Mouse (Mus musculus) midbrain, embryonic 15.5 days (tissue): ENCODE results near the gene Sv2b. TPM values are rescaled to one million over a fixed set of nuclear protein-coding genes. Genes with fewer than 3 reads are reported as not detected.
"Not testable (repeated sequence)": the region's sequence is repeated elsewhere in the genome, so short reads cannot be mapped to it uniquely, and the experiment has no call there.

ENCODE experiments used
- ATAC-seq: fragments of 200-750 bp; cut with Nextera tagmentation; replicated peaks from 2 replicates; pipeline ENCODE4 v1.8.0; 2017; ENCODE audit warnings: moderate TSS enrichment
- H3K27ac ChIP-seq: fragments of 300-500 bp; sonication (generic); 2 replicates; pipeline ENCODE4 v1.5.1; 2015; ENCODE audit warnings: mild to moderate bottlenecking, inconsistent platforms
- H3K27me3 ChIP-seq: fragments of 300-500 bp; sonication (generic); replicated peaks from 2 replicates; pipeline ENCODE4 v1.6.1; 2015; ENCODE audit warnings: inconsistent platforms
- H3K36me3 ChIP-seq: fragments of 300-500 bp; sonication (generic); replicated peaks from 2 replicates; pipeline ENCODE4 v1.6.1; 2015; ENCODE audit warnings: inconsistent platforms
- H3K4me1 ChIP-seq: fragments of 300-500 bp; sonication (generic); 2 replicates; pipeline ENCODE4 v1.6.1; 2015; ENCODE audit warnings: inconsistent platforms
- H3K4me2 ChIP-seq: fragments of 300-500 bp; sonication (generic); 2 replicates; pipeline ENCODE4 v1.6.1; 2015; ENCODE audit warnings: inconsistent platforms, mild to moderate bottlenecking, moderate library complexity
- H3K4me3 ChIP-seq: fragments of 300-500 bp; sonication (generic); 2 replicates; pipeline ENCODE4 v1.5.1; 2015; ENCODE audit warnings: mild to moderate bottlenecking, inconsistent platforms
- H3K9ac ChIP-seq: fragments of 300-500 bp; sonication (generic); 2 replicates; pipeline ENCODE4 v1.6.1; 2015; ENCODE audit warnings: mild to moderate bottlenecking, inconsistent platforms
- H3K9me3 ChIP-seq: fragments of 300-500 bp; sonication (generic); 2 replicates; pipeline ENCODE4 v1.6.1; 2016; ENCODE audit warnings: inconsistent platforms
- WGBS: fragments of 180-500 bp; shearing (Covaris S2); methylation state at CpG from one replicate; pipeline ENCODE4 v1.1.7; 2015; ENCODE audit warnings: mixed read lengths; 5-methylcytosine and 5-hydroxymethylcytosine counted together
- polyA plus RNA-seq: library from polyadenylated mRNA; unstranded; fragments of >200 nt; fragmentation: Nextera tagmentation; extraction: Ambion mirVana; gene quantifications from 2 replicates; pipeline ENCODE4 v1.2.1, GENCODE M21; 2015

The Sv2b gene
- 6.5 and 7.1 TPM in 2 replicates for polyA plus RNA-seq

GRCm38 (mm10) chr7:75308457-75309312 lies at the start of gene Sv2b:
Gene Sv2b, minus strand, starts transcription at chr7:75309262.
- H3K27me3 ChIP-seq = peaks cover 28% of the 10 kb centered on the region
- peaks cover 19% of the 10 kb centered on the region for H3K4me1 ChIP-seq
- peak within 1 kb of the TSS; percentile 75 for H3K4me2 ChIP-seq
- H3K9me3 ChIP-seq = no peaks in the 10 kb centered on the region
- peak within 1 kb of the TSS; percentile 43 for H3K4me3 ChIP-seq
- ATAC-seq = peak; percentile 76
- H3K27ac ChIP-seq = no peak within 1 kb of the TSS
- WGBS = under 1% methylated on average over 46 of the region's 46 CpGs
- H3K9ac ChIP-seq = peak within 1 kb of the TSS; percentile 51
- H3K36me3 ChIP-seq = no peaks in the 10 kb centered on the region

GRCm38 (mm10) chr7:75358284-75358851 lies 49.3 kb upstream of the Sv2b start:
- H3K4me2 ChIP-seq = no peak overlapping the region
- 46% methylated on average over 4 of the region's 4 CpGs for WGBS
- H3K4me3 ChIP-seq = no peak overlapping the region
- H3K27ac ChIP-seq = no peak overlapping the region
- H3K36me3 ChIP-seq = no peaks in the 10 kb centered on the region
- peaks cover 3% of the 10 kb centered on the region; the same call in 1 of the 2 replicates for H3K4me1 ChIP-seq
- no peak overlapping the region for H3K9ac ChIP-seq
- no peaks in the 10 kb centered on the region for H3K27me3 ChIP-seq
- ATAC-seq = no peak
- H3K9me3 ChIP-seq = no peaks in the 10 kb centered on the region

- ATAC-seq = no peak
- H3K4me1 ChIP-seq = peaks cover 3% of the 10 kb centered on the region; the same call in 1 of the 2 replicates
- no peak overlapping the region for H3K4me3 ChIP-seq
- no peak overlapping the region for H3K27ac ChIP-seq
- WGBS = 83% methylated on average over 2 of the region's 2 CpGs
- H3K36me3 ChIP-seq = no peaks in the 10 kb centered on the region
- no peaks in the 10 kb centered on the region for H3K9me3 ChIP-seq
- no peak overlapping the region for H3K4me2 ChIP-seq
- H3K27me3 ChIP-seq = no peaks in the 10 kb centered on the region
- no peak overlapping the region for H3K9ac ChIP-seq
Measured at GRCm38 (mm10) chr7:75355521-75355920, 46.5 kb upstream of the Sv2b start.

GRCm38 (mm10) chr7:75352777-75353374 lies 43.8 kb upstream of the Sv2b start:
- H3K4me2 ChIP-seq = no peak overlapping the region
- no peaks in the 10 kb centered on the region for H3K4me1 ChIP-seq
- ATAC-seq = no peak
- H3K27ac ChIP-seq = no peak overlapping the region
- no peaks in the 10 kb centered on the region for H3K36me3 ChIP-seq
- no peak overlapping the region for H3K4me3 ChIP-seq
- no peaks in the 10 kb centered on the region for H3K9me3 ChIP-seq
- no peak overlapping the region for H3K9ac ChIP-seq
- no peaks in the 10 kb centered on the region for H3K27me3 ChIP-seq
- WGBS = 56% methylated on average over 1 of the region's 1 CpGs

GRCm38 (mm10) chr7:75350172-75350571 lies 41.1 kb upstream of the Sv2b start:
- H3K4me2 ChIP-seq = no peak overlapping the region
- no peaks in the 10 kb centered on the region for H3K9me3 ChIP-seq
- no peak overlapping the region for H3K27ac ChIP-seq
- 69% methylated on average over 2 of the region's 2 CpGs for WGBS
- H3K4me1 ChIP-seq = no peaks in the 10 kb centered on the region
- ATAC-seq = no peak
- H3K4me3 ChIP-seq = no peak overlapping the region
- H3K36me3 ChIP-seq = no peaks in the 10 kb centered on the region
- H3K27me3 ChIP-seq = no peaks in the 10 kb centered on the region
- no peak overlapping the region for H3K9ac ChIP-seq

GRCm38 (mm10) chr7:75332311-75332710 lies 23.2 kb upstream of the Sv2b start:
- H3K27me3 ChIP-seq = no peaks in the 10 kb centered on the region
- no peak for ATAC-seq
- H3K36me3 ChIP-seq = no peaks in the 10 kb centered on the region
- H3K27ac ChIP-seq = no peak overlapping the region
- no peaks in the 10 kb centered on the region for H3K9me3 ChIP-seq
- WGBS = 32% methylated on average over 3 of the region's 3 CpGs
- no peak overlapping the region for H3K9ac ChIP-seq
- no peak overlapping the region for H3K4me3 ChIP-seq
- peaks cover 12% of the 10 kb centered on the region for H3K4me1 ChIP-seq
- H3K4me2 ChIP-seq = no peak overlapping the region

- H3K4me1 ChIP-seq = peaks cover 12% of the 10 kb centered on the region
- 54% methylated on average over 3 of the region's 3 CpGs for WGBS
- H3K27ac ChIP-seq = peak overlapping the region; percentile 18; the same call in 1 of the 2 replicates
- H3K27me3 ChIP-seq = no peaks in the 10 kb centered on the region
- H3K9me3 ChIP-seq = no peaks in the 10 kb centered on the region
- H3K36me3 ChIP-seq = no peaks in the 10 kb centered on the region
- H3K4me2 ChIP-seq = no peak overlapping the region
- H3K9ac ChIP-seq = no peak overlapping the region
- no peak overlapping the region for H3K4me3 ChIP-seq
- ATAC-seq = no peak
Measured at GRCm38 (mm10) chr7:75329740-75330142, 20.7 kb upstream of the Sv2b start.

- no peak overlapping the region for H3K4me3 ChIP-seq
- H3K36me3 ChIP-seq = no peaks in the 10 kb centered on the region
- H3K9me3 ChIP-seq = no peaks in the 10 kb centered on the region
- H3K4me2 ChIP-seq = no peak overlapping the region
- no peaks in the 10 kb centered on the region for H3K27me3 ChIP-seq
- H3K4me1 ChIP-seq = peaks cover 12% of the 10 kb centered on the region
- peak; percentile 77 for ATAC-seq
- H3K27ac ChIP-seq = peak overlapping the region; percentile 41
- 31% methylated on average over 3 of the region's 3 CpGs for WGBS
- no peak overlapping the region for H3K9ac ChIP-seq
Measured at GRCm38 (mm10) chr7:75328721-75329362, 19.8 kb upstream of the Sv2b start.

- Histone ChIP-seq H3K4me1 (peaks cover 12% of the 10 kb centered on the region), H3K4me3 (no peak overlapping the region), H3K27ac (no peak overlapping the region), H3K9ac (no peak overlapping the region), H3K36me3 (no peaks in the 10 kb centered on the region), H3K27me3 (no peaks in the 10 kb centered on the region), H3K9me3 (no peaks in the 10 kb centered on the region), H3K4me2 (no peak overlapping the region)
- 91% methylated on average over 1 of the region's 1 CpGs for WGBS
- ATAC-seq = no peak
Measured at GRCm38 (mm10) chr7:75325273-75325672, 16.2 kb upstream of the Sv2b start.

- not testable (repeated sequence) for H3K36me3 ChIP-seq, H3K9ac ChIP-seq, ATAC-seq, H3K4me2 ChIP-seq, H3K27me3 ChIP-seq, H3K4me3 ChIP-seq, H3K9me3 ChIP-seq, H3K27ac ChIP-seq, H3K4me1 ChIP-seq
- 91% methylated on average over 3 of the region's 3 CpGs for WGBS
Measured at GRCm38 (mm10) chr7:75322742-75323141, 13.7 kb upstream of the Sv2b start.

- no peak overlapping the region for H3K4me2 ChIP-seq
- no peak overlapping the region for H3K9ac ChIP-seq
- no peaks in the 10 kb centered on the region for H3K4me1 ChIP-seq
- no peaks in the 10 kb centered on the region for H3K9me3 ChIP-seq
- H3K27me3 ChIP-seq = no peaks in the 10 kb centered on the region
- no peak for ATAC-seq
- no peaks in the 10 kb centered on the region for H3K36me3 ChIP-seq
- no peak overlapping the region for H3K4me3 ChIP-seq
- H3K27ac ChIP-seq = no peak overlapping the region
Measured at GRCm38 (mm10) chr7:75320009-75320408, 10.9 kb upstream of the Sv2b start.

GRCm38 (mm10) chr7:75318320-75318719 lies 9.3 kb upstream of the Sv2b start:
- WGBS = 89% methylated on average over 1 of the region's 1 CpGs
- Histone ChIP-seq H3K36me3 (no peaks in the 10 kb centered on the region), H3K9me3 (no peaks in the 10 kb centered on the region), H3K27me3 (no peaks in the 10 kb centered on the region), H3K4me3 (no peak overlapping the region), H3K9ac (no peak overlapping the region), H3K27ac (no peak overlapping the region), H3K4me1 (no peaks in the 10 kb centered on the region), H3K4me2 (no peak overlapping the region)
- no peak for ATAC-seq
